Mouse (Mus musculus): ENCODE data around the gene Ttll1.

DNA sequence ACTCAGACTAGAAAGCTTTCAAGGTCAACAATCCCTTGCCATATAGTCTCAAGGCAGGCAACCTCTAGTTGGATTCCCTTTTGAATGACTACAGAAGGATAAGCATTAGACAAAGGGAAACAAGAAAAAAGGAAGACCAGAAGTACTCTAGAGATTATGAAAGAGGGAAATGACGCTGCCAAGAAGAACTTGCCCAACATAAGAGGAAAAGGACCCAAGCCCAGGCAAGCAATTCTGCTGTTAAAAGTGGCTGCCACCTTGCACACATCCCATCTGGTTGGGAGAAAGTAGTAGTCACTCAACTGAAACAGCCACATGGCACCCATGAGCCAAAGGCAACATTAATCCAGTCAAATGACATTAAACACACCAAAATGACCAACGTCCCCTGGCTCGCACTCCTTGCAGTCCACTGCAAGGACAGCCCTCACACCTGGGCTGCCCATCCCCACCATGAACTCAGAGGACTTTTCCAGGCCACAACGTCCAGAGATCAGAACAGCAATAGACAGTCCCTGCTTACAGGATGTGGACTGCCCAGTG lies 68.1 kb downstream of the Ttll1 start:
- TF ChIP-seq POLR2A (IDR thresholded peaks at IDR 0.05; ENCODE audit: control insufficient read depth, low read depth, low read length), result no peak
- no peak for TF ChIP-seq CTCF (IDR thresholded peaks at IDR 0.05; ENCODE audit: control insufficient read depth, insufficient read depth, insufficient replicate concordance, low read depth, low read length)
